Mouse (Mus musculus) cortical plate, adult 2 months (tissue): ENCODE measurements around the gene Pdgfb.

Experiments
- CTCF ChIP-seq: fragments of 200-500 bp; IDR thresholded peaks from 2 replicates; pipeline ENCODE4 v1.5.1; 2011; ENCODE audit warnings: mild to moderate bottlenecking, control low read depth, low read length; ENCODE audit not compliant: insufficient read depth; ENCODE audit errors: extremely low read depth
- POLR2A ChIP-seq: fragments of 200-500 bp; IDR thresholded peaks from 2 replicates; pipeline ENCODE4 v1.6.1; 2011; ENCODE audit warnings: mild to moderate bottlenecking, low read length, control low read depth; ENCODE audit not compliant: insufficient read depth; ENCODE audit errors: extremely low read depth

- TF ChIP-seq CTCF = no peak
- TF ChIP-seq POLR2A = no peak
Observed at GRCm38 (mm10) chr15:80028862-80029261, 14.1 kb upstream of the Pdgfb start.
